Mouse (Mus musculus) thymus, adult 2 months (tissue): Measurements from ENCODE around the gene St6gal1. TPM values are rescaled to one million over a fixed set of nuclear protein-coding genes. Genes with fewer than 3 reads are reported as not detected.

Experiments used
- DNase-seq: peaks from one replicate; pipeline ENCODE4 v3.0.0; 2021
- H3K27ac ChIP-seq: fragments of 200-500 bp; 2 replicates; pipeline ENCODE4 v1.5.1; 2012; ENCODE audit warnings: low read length, control low read depth; ENCODE audit not compliant: control insufficient read depth, insufficient read depth
- H3K27me3 ChIP-seq: fragments of 200-500 bp; 2 replicates; pipeline ENCODE4 v1.6.1; 2012; ENCODE audit warnings: mild to moderate bottlenecking, low read length, moderate library complexity, mixed read lengths; ENCODE audit not compliant: control insufficient read depth, insufficient read depth
- H3K36me3 ChIP-seq: fragments of 200-500 bp; 2 replicates; pipeline ENCODE4 v1.6.1; 2012; ENCODE audit warnings: mild to moderate bottlenecking, low read length, moderate library complexity; ENCODE audit not compliant: control insufficient read depth, insufficient read depth
- H3K4me1 ChIP-seq: fragments of 200-500 bp; replicated peaks from 2 replicates; pipeline ENCODE4 v1.6.1; 2012; ENCODE audit warnings: low read length; ENCODE audit not compliant: control insufficient read depth, insufficient read depth
- H3K4me3 ChIP-seq: fragments of 200-500 bp; 2 replicates; pipeline ENCODE4 v1.5.1; 2012; ENCODE audit warnings: mild to moderate bottlenecking, low read length, control low read depth, moderate library complexity; ENCODE audit not compliant: control insufficient read depth, insufficient read depth
- CTCF ChIP-seq: fragments of 200-500 bp; IDR thresholded peaks from 2 replicates; pipeline ENCODE4 v1.5.1; 2012; ENCODE audit warnings: mild to moderate bottlenecking, control low read depth, low read length, moderate library complexity, borderline replicate concordance; ENCODE audit not compliant: control insufficient read depth, poor library complexity, insufficient read depth; ENCODE audit errors: extremely low read depth
- POLR2A ChIP-seq: fragments of 200-500 bp; IDR thresholded peaks from 2 replicates; pipeline ENCODE4 v1.6.1; 2012; ENCODE audit warnings: mild to moderate bottlenecking, low read length, control low read depth, moderate library complexity; ENCODE audit not compliant: control insufficient read depth, poor library complexity, insufficient read depth; ENCODE audit errors: extremely low read depth
- WGBS: fragments of 180-500 bp; shearing (Covaris S2); methylation state at CpG from one replicate; pipeline ENCODE4 v1.1.7; 2018; 5-methylcytosine and 5-hydroxymethylcytosine counted together
- polyA plus RNA-seq: library from polyadenylated mRNA; depleted of rRNA; stranded (reverse); fragments of >200 nt; gene quantifications from 2 replicates; pipeline ENCODE4 v1.2.3, GENCODE M21; 2012

St6gal1 gene
- polyA plus RNA-seq, 1 experiment, result 33.2 TPM

- H3K4me1 ChIP-seq, result peaks cover 31% of the 10 kb centered on the region
- DNase-seq, result no peak
- H3K27ac ChIP-seq, result no peak overlapping the region
- H3K27me3 ChIP-seq, result no peaks in the 10 kb centered on the region
- TF ChIP-seq CTCF (no peak), POLR2A (no peak)
- H3K36me3 ChIP-seq, result no peaks in the 10 kb centered on the region
- 85% methylated on average over 7 of the region's 7 CpGs for WGBS
- no peak overlapping the region for H3K4me3 ChIP-seq
Observed at GRCm38 (mm10) chr16:23274606-23275310, 50.2 kb downstream of the St6gal1 start.

GRCm38 (mm10) chr16:23275661-23276060 lies 51.1 kb downstream of the St6gal1 start:
- Histone ChIP-seq H3K4me3 (no peak overlapping the region), H3K27ac (no peak overlapping the region), H3K4me1 (peaks cover 25% of the 10 kb centered on the region), H3K27me3 (no peaks in the 10 kb centered on the region), H3K36me3 (no peaks in the 10 kb centered on the region)
- no peak for DNase-seq
- no peak for TF ChIP-seq CTCF
- TF ChIP-seq POLR2A, result no peak
- WGBS, result 100% methylated on average over 2 of the region's 2 CpGs

- Histone ChIP-seq H3K4me1 (peaks cover 26% of the 10 kb centered on the region), H3K27me3 (no peaks in the 10 kb centered on the region), H3K36me3 (no peaks in the 10 kb centered on the region), H3K4me3 (0 out of 2 replicates have a peak overlapping the region, but pooled peaks have one; percentile 6), H3K27ac (peak overlapping the region; percentile 75)
- no peak for TF ChIP-seq POLR2A
- TF ChIP-seq CTCF, result no peak
- 6% methylated on average over 9 of the region's 9 CpGs for WGBS
- peak; percentile 68 for DNase-seq
Observed at GRCm38 (mm10) chr16:23279879-23280741, 55.6 kb downstream of the St6gal1 start.

- Histone ChIP-seq H3K27me3 (no peaks in the 10 kb centered on the region), H3K4me3 (no peak overlapping the region), H3K4me1 (peaks cover 30% of the 10 kb centered on the region), H3K27ac (no peak overlapping the region), H3K36me3 (no peaks in the 10 kb centered on the region)
- DNase-seq, result no peak
- TF ChIP-seq POLR2A (no peak), CTCF (no peak)
- WGBS, result 50% methylated on average over 4 of the region's 4 CpGs
Observed at GRCm38 (mm10) chr16:23280742-23281090, 56.2 kb downstream of the St6gal1 start.

GRCm38 (mm10) chr16:23282241-23282640 lies 57.7 kb downstream of the St6gal1 start:
- no peaks in the 10 kb centered on the region for H3K27me3 ChIP-seq
- WGBS, result 47% methylated on average over 5 of the region's 5 CpGs
- H3K36me3 ChIP-seq, result no peaks in the 10 kb centered on the region
- TF ChIP-seq POLR2A, result no peak
- TF ChIP-seq CTCF, result no peak
- DNase-seq, result no peak
- H3K4me1 ChIP-seq, result peaks cover 41% of the 10 kb centered on the region
- H3K27ac ChIP-seq, result no peak overlapping the region
- no peak overlapping the region for H3K4me3 ChIP-seq

GRCm38 (mm10) chr16:23282941-23283340 lies 58.4 kb downstream of the St6gal1 start:
- 68% methylated on average over 5 of the region's 5 CpGs for WGBS
- Histone ChIP-seq H3K4me1 (peaks cover 47% of the 10 kb centered on the region), H3K36me3 (no peaks in the 10 kb centered on the region)

More at GRCm38 (mm10) chr16:23282941-23283340, 58.4 kb downstream of the St6gal1 start:
- Histone ChIP-seq H3K27ac (no peak overlapping the region), H3K27me3 (no peaks in the 10 kb centered on the region), H3K4me3 (no peak overlapping the region)
- no peak for DNase-seq
- TF ChIP-seq CTCF (no peak), POLR2A (no peak)
